ENCODE assay signal across 8 mouse cellular contexts in genomic region chr7:112369046-112369445, GRCm38 (mm10). TPM values are rescaled to one million over a fixed set of nuclear protein-coding genes. Genes with fewer than 3 reads are reported as not detected.
DNase-seq lines count a peak whose midpoint lies in the region; ATAC-seq and TF ChIP-seq lines count a peak whose summit lies in the region.

No protein-coding gene starts in this region.

- peak; percentile 99 for TF ChIP-seq CTCF in heart, adult 2 months (IDR thresholded peaks at IDR 0.05)
- TF ChIP-seq CTCF in kidney, postnatal 0 days (IDR thresholded peaks at IDR 0.05; ENCODE audit: low read depth): peak; percentile 98
- TF ChIP-seq CTCF in olfactory bulb, adult 2 months (IDR thresholded peaks at IDR 0.05; ENCODE audit: insufficient read depth, low read depth, low read length): peak; percentile 84

- H3K79me2 ChIP-seq in heart, adult 2 months (replicated peaks; ENCODE audit: control insufficient read depth, insufficient read depth, low read length): no peaks in the 10 kb centered on the region

- no peaks in the 10 kb centered on the region for H3K9me3 ChIP-seq in embryonic facial prominence, embryonic 11.5 days (replicated peaks; ENCODE audit: control insufficient read depth, low read length)
- H3K9me3 ChIP-seq in kidney, postnatal 0 days (replicated peaks; ENCODE audit: low read length): no peaks in the 10 kb centered on the region
- H3K9me3 ChIP-seq in liver, embryonic 12.5 days (replicated peaks): no peaks in the 10 kb centered on the region

- peak; percentile 69 for DNase-seq in CD4-positive helper T cell, adult 2 months (ENCODE audit: low read depth, low spot score)
- peak; percentile 86 for DNase-seq in adrenal gland, postnatal 25 days
- peak; percentile 92 for DNase-seq in embryonic facial prominence, embryonic 11.5 days (ENCODE audit: low spot score)
- DNase-seq in heart, adult 2 months: peak; percentile 81 to 85
- DNase-seq in kidney, postnatal 0 days (ENCODE audit: low spot score): peak; percentile 90
- DNase-seq in testis, postnatal 14 days (ENCODE audit: low spot score): peak; percentile 69

- 28% methylated on average over 2 of the region's 2 CpGs for WGBS in embryonic facial prominence, embryonic 11.5 days
- 23% methylated on average over 2 of the region's 2 CpGs for WGBS in heart, adult 2 months
- WGBS in kidney, postnatal 0 days: 38% methylated on average over 2 of the region's 2 CpGs
- WGBS in liver, embryonic 12.5 days (ENCODE audit: insufficient replicate concordance): 36% methylated on average over 2 of the region's 2 CpGs
- 23% methylated on average over 2 of the region's 2 CpGs for WGBS in olfactory bulb, adult 2 months

- no peaks in the 10 kb centered on the region for H3K27me3 ChIP-seq in embryonic facial prominence, embryonic 11.5 days (ENCODE audit: control insufficient read depth, insufficient read depth, low read length)
- no peaks in the 10 kb centered on the region for H3K27me3 ChIP-seq in heart, adult 2 months (ENCODE audit: control insufficient read depth, insufficient read depth, low read length)
- H3K27me3 ChIP-seq in kidney, postnatal 0 days (ENCODE audit: insufficient read depth, low read length): no peaks in the 10 kb centered on the region
- no peaks in the 10 kb centered on the region for H3K27me3 ChIP-seq in liver, embryonic 12.5 days (replicated peaks)

- no peak overlapping the region for H3K4me2 ChIP-seq in embryonic facial prominence, embryonic 11.5 days (ENCODE audit: low read depth, low read length)
- H3K4me2 ChIP-seq in kidney, postnatal 0 days (ENCODE audit: low read length): no peak overlapping the region
- H3K4me2 ChIP-seq in liver, embryonic 12.5 days: no peak overlapping the region

- TF ChIP-seq EP300 in heart, adult 2 months (IDR thresholded peaks at IDR 0.05; ENCODE audit: insufficient read depth, low read depth, low read length): peak; percentile 93; the same call in 1 of the 2 replicates

- H3K27ac ChIP-seq in embryonic facial prominence, embryonic 11.5 days (replicated peaks; ENCODE audit: low read depth, low read length): no peak overlapping the region
- no peak overlapping the region for H3K27ac ChIP-seq in heart, adult 2 months
- no peak overlapping the region for H3K27ac ChIP-seq in kidney, postnatal 0 days
- H3K27ac ChIP-seq in liver, embryonic 12.5 days: no peak overlapping the region
- H3K27ac ChIP-seq in olfactory bulb, adult 2 months (ENCODE audit: insufficient read depth, low read depth, low read length): no peak overlapping the region

- intact Hi-C loops in heart, adult 2 months (cut with DNase I): loop anchor here (1.0 to 2.0 kb wide), 3 partner anchors 40 to 284 kb away; no protein-coding TSS in a partner anchor

- H3K4me3 ChIP-seq in embryonic facial prominence, embryonic 11.5 days (ENCODE audit: low read depth, low read length): no peak overlapping the region
- H3K4me3 ChIP-seq in heart, adult 2 months: no peak overlapping the region
- no peak overlapping the region for H3K4me3 ChIP-seq in kidney, postnatal 0 days (replicated peaks; ENCODE audit: low read depth, low read length)
- no peak overlapping the region for H3K4me3 ChIP-seq in liver, embryonic 12.5 days
- H3K4me3 ChIP-seq in olfactory bulb, adult 2 months (ENCODE audit: insufficient read depth, low read depth, low read length): no peak overlapping the region

- H3K9ac ChIP-seq in embryonic facial prominence, embryonic 11.5 days (replicated peaks; ENCODE audit: low read length): no peak overlapping the region
- no peak overlapping the region for H3K9ac ChIP-seq in heart, adult 2 months (ENCODE audit: low read depth, low read length)
- H3K9ac ChIP-seq in kidney, postnatal 0 days (ENCODE audit: low read depth, low read length): no peak overlapping the region
- H3K9ac ChIP-seq in liver, embryonic 12.5 days: no peak overlapping the region

- no peaks in the 10 kb centered on the region for H3K36me3 ChIP-seq in embryonic facial prominence, embryonic 11.5 days (replicated peaks; ENCODE audit: control insufficient read depth, insufficient read depth, low read depth, low read length)
- H3K36me3 ChIP-seq in heart, adult 2 months (ENCODE audit: control insufficient read depth, insufficient read depth, low read length): no peaks in the 10 kb centered on the region
- H3K36me3 ChIP-seq in kidney, postnatal 0 days (ENCODE audit: insufficient read depth, low read length): no peaks in the 10 kb centered on the region
- H3K36me3 ChIP-seq in liver, embryonic 12.5 days: no peaks in the 10 kb centered on the region

- no peak for TF ChIP-seq POLR2A in heart, adult 2 months (IDR thresholded peaks at IDR 0.05; ENCODE audit: insufficient read depth, low read depth, low read length)
- no peak for TF ChIP-seq POLR2A in olfactory bulb, adult 2 months (IDR thresholded peaks at IDR 0.05; ENCODE audit: insufficient read depth, low read depth, low read length)

- H3K4me1 ChIP-seq in embryonic facial prominence, embryonic 11.5 days (ENCODE audit: control insufficient read depth, insufficient read depth, low read length): no peaks in the 10 kb centered on the region
- no peaks in the 10 kb centered on the region; the same call in 1 of the 2 replicates for H3K4me1 ChIP-seq in heart, adult 2 months (ENCODE audit: control insufficient read depth, insufficient read depth, low read length)
- peaks cover 5% of the 10 kb centered on the region; the same call in 1 of the 2 replicates for H3K4me1 ChIP-seq in kidney, postnatal 0 days (replicated peaks; ENCODE audit: insufficient read depth, low read length)
- no peaks in the 10 kb centered on the region for H3K4me1 ChIP-seq in liver, embryonic 12.5 days
- no peaks in the 10 kb centered on the region for H3K4me1 ChIP-seq in olfactory bulb, adult 2 months (ENCODE audit: control insufficient read depth, insufficient read depth, low read length)

- ATAC-seq in embryonic facial prominence, embryonic 11.5 days (replicated peaks; ENCODE audit: insufficient number of reproducible peaks, low FRiP score, low TSS enrichment, low read depth): peak; percentile 11; the same call in 1 of the 2 replicates
- no peak for ATAC-seq in kidney, postnatal 0 days (replicated peaks; ENCODE audit: low FRiP score, low read depth)
- ATAC-seq in liver, embryonic 12.5 days: peak; percentile 29; the same call in 1 of the 2 replicates

RNA-seq across cellular contexts. Expression of gene Parva, which starts 58.3 kb away (rescaled TPM):
- 89.8 and 98.3 TPM in 2 replicates for total RNA-seq in adrenal gland, postnatal 25 days (2021)
- polyA plus RNA-seq in embryonic facial prominence, embryonic 11.5 days (2014; fragmentation: Nextera tagmentation; extraction: Ambion mirVana): 72.6 and 77.2 TPM in 2 replicates
- total RNA-seq in heart, adult 2 months (2021): 10 to 100 TPM; 44.3 to 45.5 TPM
- 30.7 and 43.5 TPM in 2 replicates for polyA plus RNA-seq in heart, adult 2 months (2012; rRNA removed)
- 80.2 and 93.0 TPM in 2 replicates for polyA plus RNA-seq in kidney, postnatal 0 days (2015; fragmentation: Nextera tagmentation; extraction: Ambion mirVana)
- 13.2 and 13.6 TPM in 2 replicates for polyA plus RNA-seq in liver, embryonic 12.5 days (2016; fragmentation: Nextera tagmentation; extraction: Ambion mirVana)
- polyA plus RNA-seq in olfactory bulb, adult 2 months (2012; ENCODE audit: insufficient read depth, insufficient read length, low replicate concordance, missing spikeins): 269 TPM in 1 of 2 replicates, not detected in the other
